Mouse (Mus musculus): ENCODE results near the gene Brca2. TPM values are rescaled to one million over a fixed set of nuclear protein-coding genes. Genes with fewer than 3 reads are reported as not detected.

Gene Brca2
- total and polyA plus RNA-seq, 2 experiments from 2014 or later, result 9.4 to 10.7 TPM

DNA sequence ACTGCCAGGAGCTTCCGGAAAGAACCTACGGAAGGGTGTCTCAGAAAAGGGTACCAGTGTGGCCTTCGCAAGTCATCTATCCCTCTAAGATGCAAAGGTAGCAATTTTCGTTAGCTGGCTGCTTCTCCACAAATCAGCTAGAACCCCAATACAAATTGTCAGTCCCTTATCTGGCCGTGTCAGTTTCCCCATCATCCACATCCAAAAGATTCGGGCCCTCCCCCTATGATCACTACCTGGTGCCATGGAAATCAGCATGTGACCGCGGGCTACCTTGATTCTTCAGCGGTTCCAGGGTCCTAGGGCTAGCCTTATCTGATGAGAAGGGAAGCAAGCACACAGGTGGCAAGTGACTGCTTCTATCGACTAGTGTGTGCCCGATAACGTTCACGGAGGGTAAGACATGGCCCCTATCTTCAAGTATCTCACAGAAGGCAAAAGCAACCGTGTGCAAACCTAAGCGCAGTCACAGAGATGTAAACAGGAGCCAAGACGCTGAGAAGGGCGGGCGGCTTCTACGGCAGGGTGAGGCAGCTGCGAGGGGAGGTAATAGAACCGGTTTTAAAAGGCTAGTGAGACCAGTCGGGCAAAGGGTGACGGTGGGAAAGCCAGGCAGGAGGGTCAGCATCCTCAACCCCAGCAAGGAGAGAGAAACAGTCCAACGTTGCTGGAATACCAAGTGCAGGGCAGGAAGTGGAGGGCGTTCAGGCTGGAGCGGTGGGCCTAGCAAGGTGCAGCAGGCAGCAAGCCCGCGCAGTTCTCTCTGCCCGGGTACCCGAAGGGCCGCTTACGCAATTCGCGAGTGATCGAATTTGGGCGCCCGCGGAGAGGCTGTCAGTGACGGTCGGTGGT is 70.7 kb downstream of the Brca2 start:
- no peaks in the 10 kb centered on the region for H3K9me3 ChIP-seq (ENCODE audit: low read length)
- TF ChIP-seq CTCF (IDR thresholded peaks at IDR 0.05), result no peak
- DNase-seq (ENCODE audit: low spot score) (peak; percentile 65), ATAC-seq (ENCODE audit: low FRiP score) (peak; percentile 59)
- H3K4me3 ChIP-seq (ENCODE audit: low read depth, low read length), result peak overlapping the region; percentile 89
- peak overlapping the region; percentile 92 for H3K4me2 ChIP-seq (ENCODE audit: low read depth, low read length, poor library complexity, severe bottlenecking)
- peak overlapping the region; percentile 60 for H3K9ac ChIP-seq (replicated peaks; ENCODE audit: low read length, poor library complexity, severe bottlenecking)
- H3K36me3 ChIP-seq (ENCODE audit: insufficient read depth, low read length), result 0 out of 2 replicates have a peak, but pooled peaks cover 4% of the 10 kb centered on the region
- peak overlapping the region; percentile 33 for H3K27ac ChIP-seq (ENCODE audit: low read depth, low read length)
- no peaks in the 10 kb centered on the region for H3K27me3 ChIP-seq (ENCODE audit: insufficient read depth, low read length)
- peaks cover 7% of the 10 kb centered on the region; the same call in 1 of the 2 replicates for H3K4me1 ChIP-seq (ENCODE audit: insufficient read depth, low read length)
- WGBS, result 10% methylated on average over 40 of the region's 40 CpGs

GRCm38 (mm10) chr5:150593756-150594648 is 71.6 kb downstream of the Brca2 start:
- H3K27me3 ChIP-seq (ENCODE audit: insufficient read depth, low read length), result no peaks in the 10 kb centered on the region
- WGBS, result under 1% methylated on average over 67 of the region's 102 CpGs
- peak overlapping the region; percentile 92 for H3K4me2 ChIP-seq (ENCODE audit: low read depth, low read length, poor library complexity, severe bottlenecking)
- ATAC-seq (ENCODE audit: low FRiP score) (peak; percentile 84), DNase-seq (ENCODE audit: low spot score) (peak; percentile 72)
- H3K4me3 ChIP-seq (ENCODE audit: low read depth, low read length), result peak overlapping the region; percentile 89
- peak overlapping the region; percentile 33 for H3K27ac ChIP-seq (ENCODE audit: low read depth, low read length)
- H3K36me3 ChIP-seq (ENCODE audit: insufficient read depth, low read length), result 0 out of 2 replicates have a peak, but pooled peaks cover 4% of the 10 kb centered on the region
- H3K9ac ChIP-seq (replicated peaks; ENCODE audit: low read length, poor library complexity, severe bottlenecking), result peak overlapping the region; percentile 60
- peaks cover 7% of the 10 kb centered on the region; the same call in 1 of the 2 replicates for H3K4me1 ChIP-seq (ENCODE audit: insufficient read depth, low read length)
- no peak for TF ChIP-seq CTCF (IDR thresholded peaks at IDR 0.05)
- no peaks in the 10 kb centered on the region for H3K9me3 ChIP-seq (ENCODE audit: low read length)

DNA sequence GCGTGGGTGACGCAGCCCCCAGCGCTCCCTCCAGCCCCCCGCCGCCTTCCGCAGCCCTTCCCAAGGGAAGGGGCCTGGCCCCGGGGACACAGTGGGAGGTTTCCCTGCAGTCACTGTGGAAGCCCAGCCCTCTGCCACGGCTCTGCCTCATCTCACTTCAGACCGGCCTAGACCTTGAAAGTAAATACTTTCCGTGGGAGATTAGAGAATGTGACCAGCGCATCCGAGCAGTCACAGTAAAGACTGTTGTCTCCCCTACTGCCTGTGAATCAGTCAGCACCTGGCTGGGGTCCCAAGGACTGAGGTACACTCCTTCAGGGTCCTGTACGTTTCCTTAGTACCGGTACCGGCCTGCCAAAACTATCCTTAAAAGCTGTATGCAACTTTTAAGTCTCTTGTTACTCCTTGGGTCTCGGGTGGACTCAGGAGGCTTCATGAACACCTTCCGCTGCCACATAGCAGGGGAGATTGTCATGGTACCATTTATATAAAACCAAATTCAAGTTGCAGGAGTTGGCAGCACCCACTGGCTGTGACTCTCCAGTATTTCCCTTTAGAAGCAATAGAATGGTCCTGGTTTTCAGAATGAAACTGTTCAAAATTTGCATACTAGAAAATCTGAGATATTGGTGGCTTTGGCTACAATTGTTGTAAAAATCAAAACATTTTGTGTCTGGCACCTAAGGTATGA is 72.4 kb downstream of the Brca2 start:
- peak overlapping the region; percentile 89 for H3K4me3 ChIP-seq (ENCODE audit: low read depth, low read length)
- peak overlapping the region; percentile 33 for H3K27ac ChIP-seq (ENCODE audit: low read depth, low read length)
- H3K4me2 ChIP-seq (ENCODE audit: low read depth, low read length, poor library complexity, severe bottlenecking), result peak overlapping the region; percentile 92
- peak overlapping the region; percentile 60 for H3K9ac ChIP-seq (replicated peaks; ENCODE audit: low read length, poor library complexity, severe bottlenecking)
- peaks cover 7% of the 10 kb centered on the region; the same call in 1 of the 2 replicates for H3K4me1 ChIP-seq (ENCODE audit: insufficient read depth, low read length)
- 0 out of 2 replicates have a peak, but pooled peaks cover 4% of the 10 kb centered on the region for H3K36me3 ChIP-seq (ENCODE audit: insufficient read depth, low read length)
- ATAC-seq (ENCODE audit: low FRiP score), result peak; percentile 68
- no peaks in the 10 kb centered on the region for H3K9me3 ChIP-seq (ENCODE audit: low read length)
- H3K27me3 ChIP-seq (ENCODE audit: insufficient read depth, low read length), result no peaks in the 10 kb centered on the region
- no peak for DNase-seq (ENCODE audit: low spot score)
- 6% methylated on average over 17 of the region's 17 CpGs for WGBS
- no peak for TF ChIP-seq CTCF (IDR thresholded peaks at IDR 0.05)

GRCm38 (mm10) chr5:150595366-150596016 is 73.1 kb downstream of the Brca2 start:
- no peak overlapping the region for H3K4me3 ChIP-seq (ENCODE audit: low read depth, low read length)
- 54% methylated on average over 11 of the region's 11 CpGs for WGBS
- no peak for TF ChIP-seq CTCF (IDR thresholded peaks at IDR 0.05)
- no peaks in the 10 kb centered on the region for H3K27me3 ChIP-seq (ENCODE audit: insufficient read depth, low read length)
- DNase-seq (ENCODE audit: low spot score), result peak; percentile 9
- H3K9ac ChIP-seq (replicated peaks; ENCODE audit: low read length, poor library complexity, severe bottlenecking), result no peak overlapping the region
- H3K4me2 ChIP-seq (ENCODE audit: low read depth, low read length, poor library complexity, severe bottlenecking), result no peak overlapping the region
- peaks cover 7% of the 10 kb centered on the region; the same call in 1 of the 2 replicates for H3K4me1 ChIP-seq (ENCODE audit: insufficient read depth, low read length)
- H3K27ac ChIP-seq (ENCODE audit: low read depth, low read length), result no peak overlapping the region
- no peak for ATAC-seq (ENCODE audit: low FRiP score)
- no peaks in the 10 kb centered on the region for H3K9me3 ChIP-seq (ENCODE audit: low read length)
- H3K36me3 ChIP-seq (ENCODE audit: insufficient read depth, low read length), result 0 out of 2 replicates have a peak, but pooled peaks cover 4% of the 10 kb centered on the region

DNA sequence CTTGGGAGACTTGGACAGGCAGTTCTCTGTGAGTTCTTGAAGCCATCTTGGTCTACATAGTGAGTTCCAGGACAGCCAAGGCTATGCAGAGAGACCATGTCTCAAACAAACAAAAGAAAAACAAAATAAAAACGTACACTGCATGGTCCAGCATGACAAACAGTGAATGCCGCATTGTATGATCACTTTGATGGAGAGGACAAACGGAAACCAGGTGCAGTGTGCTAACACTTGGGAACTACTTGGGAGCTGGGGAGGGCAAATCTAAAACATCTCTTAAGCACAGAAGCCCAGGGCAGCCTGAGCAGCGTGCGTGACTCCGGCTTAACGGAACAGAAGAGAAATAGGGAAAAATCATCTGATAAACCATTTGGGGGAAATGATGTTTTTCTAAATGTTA is 74.7 kb downstream of the Brca2 start, which contains the start of gene N4bp2l1:
Gene N4bp2l1 (minus strand): TSS at position 101 of the 400 bp plus-strand sequence.
- WGBS, result 85% methylated on average over 7 of the region's 7 CpGs

More for the DNA sequence above, 74.7 kb downstream of the Brca2 start, which contains the start of gene N4bp2l1:
- Histone ChIP-seq H3K4me1 (ENCODE audit: insufficient read depth, low read length) (peaks cover 12% of the 10 kb centered on the region; the same call in 1 of the 2 replicates), H3K4me2 (ENCODE audit: low read depth, low read length, poor library complexity, severe bottlenecking) (no peak within 1 kb of the TSS), H3K36me3 (ENCODE audit: insufficient read depth, low read length) (0 out of 2 replicates have a peak, but pooled peaks cover 4% of the 10 kb centered on the region), H3K9ac (replicated peaks; ENCODE audit: low read length, poor library complexity, severe bottlenecking) (no peak within 1 kb of the TSS), H3K9me3 (ENCODE audit: low read length) (no peaks in the 10 kb centered on the region), H3K4me3 (ENCODE audit: low read depth, low read length) (no peak within 1 kb of the TSS), H3K27me3 (ENCODE audit: insufficient read depth, low read length) (no peaks in the 10 kb centered on the region), H3K27ac (ENCODE audit: low read depth, low read length) (no peak within 1 kb of the TSS)
- DNase-seq (ENCODE audit: low spot score) (no peak), ATAC-seq (ENCODE audit: low FRiP score) (no peak)
- TF ChIP-seq CTCF (IDR thresholded peaks at IDR 0.05), result no peak

Data from midbrain, postnatal 0 days (tissue).